Mouse (Mus musculus): ENCODE measurements around the gene Six2. TPM values are rescaled to one million over a fixed set of nuclear protein-coding genes. Genes with fewer than 3 reads are reported as not detected.

Six2 gene
- total RNA-seq, 1 experiment: 0.22 TPM

- in situ Hi-C loops (cut with MboI; ENCODE audit: low sequenced_read_pairs in 2 of 2, unreplicated experiment in 2 of 2): no loop called here
- no peak for DNase-seq (ENCODE audit: low read depth, low spot score)
Measured at GRCm38 (mm10) chr17:85700028-85700427, 12.0 kb upstream of the Six2 start.

GRCm38 (mm10) chr17:85698643-85699042 lies 10.6 kb upstream of the Six2 start:
- no peaks in the 10 kb centered on the region for H3K4me1 ChIP-seq (ENCODE audit: control insufficient read depth in 2 of 2, insufficient read depth in 2 of 2, low read length in 2 of 2, poor library complexity in 1 of 2)
- no peaks in the 10 kb centered on the region for H3K36me3 ChIP-seq (ENCODE audit: control insufficient read depth, insufficient read depth, low read length, poor library complexity, severe bottlenecking)
- in situ Hi-C loops (cut with MboI; ENCODE audit: low sequenced_read_pairs in 2 of 2, unreplicated experiment in 2 of 2): loop anchor here in 1 of 2 experiments (10.0 kb wide), 1 partner anchor 214 kb away; no protein-coding TSS in a partner anchor
- H3K4me3 ChIP-seq (ENCODE audit: insufficient read depth in 1 of 2, low read depth in 1 of 2, low read length in 2 of 2, poor library complexity in 1 of 2, severe bottlenecking in 1 of 2): no peak overlapping the region
- no peak overlapping the region for H3K27ac ChIP-seq (ENCODE audit: insufficient read depth, low read depth, low read length, poor library complexity, severe bottlenecking)
- TF ChIP-seq HCFC1 (IDR thresholded peaks at IDR 0.05; ENCODE audit: borderline replicate concordance, insufficient read depth, low read length) (no peak), MAFK (IDR thresholded peaks at IDR 0.05; ENCODE audit: insufficient read depth, low read depth, low read length) (no peak), ZNF384 (IDR thresholded peaks at IDR 0.05; ENCODE audit: low read depth, low read length) (no peak), ZC3H11A (IDR thresholded peaks at IDR 0.05; ENCODE audit: borderline replicate concordance, low read depth, low read length) (no peak), CHD2 (IDR thresholded peaks at IDR 0.05; ENCODE audit: low read depth, low read length) (no peak)
- no peak overlapping the region for H3K9ac ChIP-seq (ENCODE audit: insufficient read depth, low read depth, low read length, poor library complexity, severe bottlenecking)
- DNase-seq (ENCODE audit: low read depth, low spot score): no peak
- H3K9me3 ChIP-seq (ENCODE audit: control insufficient read depth, insufficient read depth, low read depth, low read length): no peaks in the 10 kb centered on the region

More at GRCm38 (mm10) chr17:85700028-85700427, 12.0 kb upstream of the Six2 start:
- H3K9ac ChIP-seq (ENCODE audit: insufficient read depth, low read depth, low read length, poor library complexity, severe bottlenecking): no peak overlapping the region
- H3K4me1 ChIP-seq (ENCODE audit: control insufficient read depth in 2 of 2, insufficient read depth in 2 of 2, low read length in 2 of 2, poor library complexity in 1 of 2): no peaks in the 10 kb centered on the region
- H3K4me3 ChIP-seq (ENCODE audit: insufficient read depth in 1 of 2, low read depth in 1 of 2, low read length in 2 of 2, poor library complexity in 1 of 2, severe bottlenecking in 1 of 2): no peak overlapping the region
- H3K9me3 ChIP-seq (ENCODE audit: control insufficient read depth, insufficient read depth, low read depth, low read length): no peaks in the 10 kb centered on the region
- TF ChIP-seq ZC3H11A (IDR thresholded peaks at IDR 0.05; ENCODE audit: borderline replicate concordance, low read depth, low read length): no peak
- no peak for TF ChIP-seq ZNF384 (IDR thresholded peaks at IDR 0.05; ENCODE audit: low read depth, low read length)
- TF ChIP-seq CHD2 (IDR thresholded peaks at IDR 0.05; ENCODE audit: low read depth, low read length): no peak
- no peak for TF ChIP-seq HCFC1 (IDR thresholded peaks at IDR 0.05; ENCODE audit: borderline replicate concordance, insufficient read depth, low read length)
- no peak for TF ChIP-seq MAFK (IDR thresholded peaks at IDR 0.05; ENCODE audit: insufficient read depth, low read depth, low read length)
- H3K36me3 ChIP-seq (ENCODE audit: control insufficient read depth, insufficient read depth, low read length, poor library complexity, severe bottlenecking): no peaks in the 10 kb centered on the region
- no peak overlapping the region for H3K27ac ChIP-seq (ENCODE audit: insufficient read depth, low read depth, low read length, poor library complexity, severe bottlenecking)

- no peak overlapping the region for H3K27ac ChIP-seq (ENCODE audit: insufficient read depth, low read depth, low read length, poor library complexity, severe bottlenecking)
- no peak overlapping the region for H3K9ac ChIP-seq (ENCODE audit: insufficient read depth, low read depth, low read length, poor library complexity, severe bottlenecking)
- TF ChIP-seq HCFC1 (IDR thresholded peaks at IDR 0.05; ENCODE audit: borderline replicate concordance, insufficient read depth, low read length) (no peak), CHD2 (IDR thresholded peaks at IDR 0.05; ENCODE audit: low read depth, low read length) (no peak), MAFK (IDR thresholded peaks at IDR 0.05; ENCODE audit: insufficient read depth, low read depth, low read length) (no peak), ZC3H11A (IDR thresholded peaks at IDR 0.05; ENCODE audit: borderline replicate concordance, low read depth, low read length) (no peak), ZNF384 (IDR thresholded peaks at IDR 0.05; ENCODE audit: low read depth, low read length) (no peak)
- H3K4me1 ChIP-seq (ENCODE audit: control insufficient read depth in 2 of 2, insufficient read depth in 2 of 2, low read length in 2 of 2, poor library complexity in 1 of 2): no peaks in the 10 kb centered on the region
- no peak overlapping the region for H3K4me3 ChIP-seq (ENCODE audit: insufficient read depth in 1 of 2, low read depth in 1 of 2, low read length in 2 of 2, poor library complexity in 1 of 2, severe bottlenecking in 1 of 2)
- H3K9me3 ChIP-seq (ENCODE audit: control insufficient read depth, insufficient read depth, low read depth, low read length): no peaks in the 10 kb centered on the region
- no peak for DNase-seq (ENCODE audit: low read depth, low spot score)
- H3K36me3 ChIP-seq (ENCODE audit: control insufficient read depth, insufficient read depth, low read length, poor library complexity, severe bottlenecking): no peaks in the 10 kb centered on the region
- in situ Hi-C loops (cut with MboI; ENCODE audit: low sequenced_read_pairs in 2 of 2, unreplicated experiment in 2 of 2): loop anchor here in 1 of 2 experiments (10.0 kb wide), 1 partner anchor 213 kb away; no protein-coding TSS in a partner anchor
Measured at GRCm38 (mm10) chr17:85697976-85698375, 9.9 kb upstream of the Six2 start.

GRCm38 (mm10) chr17:85694499-85694898 lies 6.4 kb upstream of the Six2 start:
- DNase-seq (ENCODE audit: low read depth, low spot score): no peak
- no peak overlapping the region for H3K4me3 ChIP-seq (ENCODE audit: insufficient read depth in 1 of 2, low read depth in 1 of 2, low read length in 2 of 2, poor library complexity in 1 of 2, severe bottlenecking in 1 of 2)
- H3K9me3 ChIP-seq (ENCODE audit: control insufficient read depth, insufficient read depth, low read depth, low read length): no peaks in the 10 kb centered on the region
- 0 out of 4 replicates have a peak, but pooled peaks cover 0 to 6% of the 10 kb centered on the region in 2 experiments for H3K4me1 ChIP-seq (ENCODE audit: control insufficient read depth in 2 of 2, insufficient read depth in 2 of 2, low read length in 2 of 2, poor library complexity in 1 of 2)
- no peak for TF ChIP-seq CHD2 (IDR thresholded peaks at IDR 0.05; ENCODE audit: low read depth, low read length)
- TF ChIP-seq HCFC1 (IDR thresholded peaks at IDR 0.05; ENCODE audit: borderline replicate concordance, insufficient read depth, low read length): no peak
- TF ChIP-seq ZNF384 (IDR thresholded peaks at IDR 0.05; ENCODE audit: low read depth, low read length): no peak
- TF ChIP-seq ZC3H11A (IDR thresholded peaks at IDR 0.05; ENCODE audit: borderline replicate concordance, low read depth, low read length): no peak
- no peak for TF ChIP-seq MAFK (IDR thresholded peaks at IDR 0.05; ENCODE audit: insufficient read depth, low read depth, low read length)
- no peak overlapping the region for H3K9ac ChIP-seq (ENCODE audit: insufficient read depth, low read depth, low read length, poor library complexity, severe bottlenecking)
- in situ Hi-C loops (cut with MboI; ENCODE audit: low sequenced_read_pairs in 2 of 2, unreplicated experiment in 2 of 2): loop anchor here in 1 of 2 experiments (10.0 kb wide), 1 partner anchor 210 kb away; no protein-coding TSS in a partner anchor
- no peak overlapping the region for H3K27ac ChIP-seq (ENCODE audit: insufficient read depth, low read depth, low read length, poor library complexity, severe bottlenecking)
- no peaks in the 10 kb centered on the region for H3K36me3 ChIP-seq (ENCODE audit: control insufficient read depth, insufficient read depth, low read length, poor library complexity, severe bottlenecking)
